Mouse (Mus musculus): Measurements from ENCODE around the gene Mynn.

- TF ChIP-seq TAL1 (IDR thresholded peaks at IDR 0.05; ENCODE audit: low read length) (no peak), GATA1 (IDR thresholded peaks at IDR 0.05; ENCODE audit: low read length) (no peak)
These were observed 6.6 kb upstream of the Mynn start for GRCm38 (mm10) chr3:30595111-30595832.

Measured in erythroblast, embryonic 14.5 days (primary cell).